Mouse (Mus musculus) hindbrain, embryonic 14.5 days (tissue): Measurements from ENCODE around the gene Zfp626. TPM values are rescaled to one million over a fixed set of nuclear protein-coding genes. Genes with fewer than 3 reads are reported as not detected.
"Not testable (repeated sequence)": the region's sequence is repeated elsewhere in the genome, so short reads cannot be mapped to it uniquely, and the experiment has no call there.

ENCODE experiments used
- ATAC-seq: fragments of 200-750 bp; cut with Nextera tagmentation; 2 replicates; pipeline ENCODE4 v1.8.0; 2017; ENCODE audit warnings: moderate number of reproducible peaks, mild to moderate bottlenecking, moderate TSS enrichment, moderate library complexity; ENCODE audit not compliant: low FRiP score
- DNase-seq: peaks from one replicate; pipeline ENCODE4 v3.0.0-alpha.2; 2015; ENCODE audit warnings: low spot score
- H3K27ac ChIP-seq: fragments of 300-500 bp; sonication (generic); 2 replicates; pipeline ENCODE4 v1.5.1; 2014; ENCODE audit warnings: mild to moderate bottlenecking, moderate library complexity
- H3K27me3 ChIP-seq: fragments of 300-500 bp; sonication (generic); 2 replicates; pipeline ENCODE4 v1.6.1; 2014; ENCODE audit warnings: mild to moderate bottlenecking, low read length, mixed read lengths; ENCODE audit not compliant: control insufficient read depth, insufficient read depth
- H3K36me3 ChIP-seq: fragments of 300-500 bp; sonication (generic); replicated peaks from 2 replicates; pipeline ENCODE4 v1.6.1; 2014; ENCODE audit not compliant: control insufficient read depth, insufficient read depth
- H3K4me1 ChIP-seq: fragments of 300-500 bp; sonication (generic); replicated peaks from 2 replicates; pipeline ENCODE4 v1.6.1; 2014; ENCODE audit warnings: antibody characterized with exemption, low read length, mixed read lengths; ENCODE audit not compliant: control insufficient read depth, insufficient read depth
- H3K4me2 ChIP-seq: fragments of 300-500 bp; sonication (generic); replicated peaks from 2 replicates; pipeline ENCODE4 v1.6.1; 2014; ENCODE audit warnings: mild to moderate bottlenecking, moderate library complexity
- H3K4me3 ChIP-seq: fragments of 300-500 bp; sonication (generic); replicated peaks from 2 replicates; pipeline ENCODE4 v1.5.1; 2014; ENCODE audit warnings: mild to moderate bottlenecking, low read length
- H3K9ac ChIP-seq: fragments of 300-500 bp; sonication (generic); 2 replicates; pipeline ENCODE4 v1.6.1; 2014
- H3K9me3 ChIP-seq: fragments of 300-500 bp; sonication (generic); 2 replicates; pipeline ENCODE4 v1.6.1; 2016; ENCODE audit warnings: low read length; ENCODE audit not compliant: control insufficient read depth
- WGBS: fragments of 180-500 bp; shearing (Covaris S2); extraction: QIAGEN DNeasy Blood & Tissue Kit; methylation state at CpG from one replicate; pipeline ENCODE4 v1.1.7; 2014; 5-methylcytosine and 5-hydroxymethylcytosine counted together
- polyA plus RNA-seq: library from polyadenylated mRNA; unstranded; fragments of >200 nt; fragmentation: Nextera tagmentation; extraction: Ambion mirVana; gene quantifications from 2 replicates; pipeline ENCODE4 v1.2.1, GENCODE M21; 2014

The Zfp626 gene
- polyA plus RNA-seq, 1 experiment from 2014 or later: 1.6 TPM

DNA sequence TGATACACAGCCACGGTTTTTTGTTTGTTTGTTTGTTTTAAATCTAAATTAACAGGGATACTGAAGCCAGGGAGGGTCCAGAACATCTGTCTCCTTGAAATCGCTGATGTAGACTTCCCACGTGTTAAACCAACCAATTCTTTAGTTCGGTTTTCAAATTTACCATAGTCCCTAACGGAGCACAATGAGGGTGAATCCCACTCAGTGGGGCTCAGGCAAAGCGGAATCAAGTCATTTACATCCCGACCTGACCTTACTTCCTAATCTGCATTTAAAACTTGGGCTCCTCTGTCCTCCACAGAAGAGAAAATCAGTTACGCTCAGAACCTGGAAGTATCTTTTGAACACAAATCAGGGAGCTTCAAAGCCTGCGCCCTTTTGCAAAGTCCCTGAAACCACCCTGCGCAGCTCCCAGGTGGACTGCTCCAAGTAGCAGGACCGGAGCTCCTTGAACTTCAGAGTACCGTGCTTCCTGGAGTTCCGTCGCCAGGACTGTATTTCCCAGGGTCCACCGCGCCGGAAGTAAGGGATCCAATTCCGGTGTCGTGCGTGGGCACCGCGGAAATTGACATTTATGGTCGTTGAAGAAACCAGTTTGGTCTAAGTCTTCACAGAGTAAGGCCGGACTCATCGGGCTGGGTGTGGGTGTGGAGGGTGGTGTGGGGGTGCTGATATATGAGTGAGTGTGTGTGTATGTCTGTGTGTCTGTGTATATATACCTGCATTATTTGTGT lies 2.5 kb upstream of the Zfp626 start:
- H3K4me1 ChIP-seq: 0 out of 2 replicates have a peak, but pooled peaks cover 3% of the 10 kb centered on the region
- H3K4me3 ChIP-seq: peak overlapping the region; percentile 56
- ATAC-seq (peak; percentile 92), DNase-seq (peak; percentile 84)
- no peaks in the 10 kb centered on the region for H3K9me3 ChIP-seq
- H3K4me2 ChIP-seq: peak overlapping the region; percentile 91
- no peaks in the 10 kb centered on the region for H3K27me3 ChIP-seq
- peak overlapping the region; percentile 75 for H3K9ac ChIP-seq
- H3K36me3 ChIP-seq: peaks cover 22% of the 10 kb centered on the region
- WGBS: under 1% methylated on average over 25 of the region's 25 CpGs
- peak overlapping the region; percentile 62 for H3K27ac ChIP-seq

DNA sequence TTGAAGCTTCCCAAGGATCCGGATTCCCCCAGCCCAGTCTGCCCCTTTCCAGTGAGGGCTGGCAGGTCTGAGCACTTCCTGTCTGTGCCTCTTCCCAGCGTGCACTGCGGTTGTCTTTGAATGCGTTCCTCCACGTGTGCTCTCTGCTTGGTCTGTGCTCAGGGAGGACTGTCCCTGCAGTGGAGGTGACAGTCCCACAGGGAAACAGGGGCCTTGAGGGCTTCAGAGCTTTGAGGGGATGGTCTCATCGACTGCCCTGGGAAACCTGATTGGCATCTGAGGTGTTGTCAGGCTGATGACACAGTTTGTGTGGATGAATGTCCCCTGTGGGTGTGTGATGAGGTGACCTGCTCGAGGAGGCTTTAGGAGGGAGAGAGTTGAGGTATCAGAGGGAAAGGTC lies 309 bp downstream of the Zfp626 start:
- not testable (repeated sequence) for ATAC-seq, H3K9me3 ChIP-seq, H3K4me2 ChIP-seq, DNase-seq, H3K4me3 ChIP-seq, H3K9ac ChIP-seq, H3K27me3 ChIP-seq, H3K27ac ChIP-seq, H3K4me1 ChIP-seq
- 83% methylated on average over 7 of the region's 7 CpGs for WGBS
- H3K36me3 ChIP-seq: peaks cover 48% of the 10 kb centered on the region

DNA sequence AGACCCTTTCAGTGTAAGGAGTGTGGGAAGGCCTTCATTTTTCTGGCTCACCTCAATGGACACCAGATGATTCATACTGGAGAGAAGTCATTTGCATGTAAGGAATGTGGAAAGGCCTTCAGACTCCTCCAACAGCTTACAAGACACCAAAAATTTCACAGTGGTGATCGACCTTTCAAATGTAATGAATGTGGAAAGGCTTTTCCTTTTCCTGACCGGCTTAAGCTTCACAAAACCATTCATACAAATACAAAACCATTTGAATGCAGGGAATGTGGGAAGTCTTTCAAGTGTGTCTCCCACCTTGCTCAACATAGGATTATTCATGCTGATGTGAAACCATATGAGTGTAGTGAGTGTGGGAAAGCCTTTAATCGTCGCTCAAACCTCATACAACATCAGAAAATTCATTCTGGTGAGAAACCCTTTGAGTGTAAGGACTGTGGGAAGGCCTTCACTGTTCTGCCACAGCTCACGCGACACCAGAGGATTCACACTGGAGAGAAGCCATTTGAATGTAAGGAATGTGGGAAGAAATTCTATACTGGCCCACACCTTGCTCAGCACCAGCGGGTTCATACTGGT lies 11.6 kb downstream of the Zfp626 start:
- Histone ChIP-seq H3K4me3 (no peak overlapping the region), H3K9ac (no peak overlapping the region), H3K36me3 (peaks cover 54% of the 10 kb centered on the region), H3K27ac (no peak overlapping the region), H3K4me2 (no peak overlapping the region), H3K27me3 (no peaks in the 10 kb centered on the region), H3K4me1 (no peaks in the 10 kb centered on the region), H3K9me3 (peaks cover 12% of the 10 kb centered on the region; the same call in 1 of the 2 replicates)
- no peak for DNase-seq
- ATAC-seq: no peak
- 92% methylated on average over 7 of the region's 7 CpGs for WGBS

DNA sequence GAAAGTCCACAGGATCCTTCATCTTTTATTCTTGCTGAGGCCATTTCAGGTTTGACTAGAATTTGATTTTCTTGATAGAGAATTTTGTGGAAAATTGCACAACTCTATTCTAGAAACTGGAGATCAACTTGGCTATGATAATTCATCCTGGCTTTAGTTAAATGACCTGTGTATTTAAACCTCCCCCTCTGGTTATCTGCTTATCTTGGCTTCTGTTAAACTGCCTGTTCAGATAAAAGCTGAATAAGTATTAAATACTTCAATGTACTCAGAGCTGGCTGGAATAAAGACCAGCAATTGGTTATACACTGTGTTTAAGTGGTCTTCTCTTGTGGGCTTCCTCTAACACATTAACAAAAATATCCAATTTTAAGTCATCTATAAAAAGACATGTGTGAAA lies 15.6 kb downstream of the Zfp626 start:
- ATAC-seq: no peak
- no peak overlapping the region for H3K27ac ChIP-seq
- H3K27me3 ChIP-seq: no peaks in the 10 kb centered on the region
- H3K9me3 ChIP-seq: peaks cover 34% of the 10 kb centered on the region
- H3K36me3 ChIP-seq: peaks cover 28% of the 10 kb centered on the region
- H3K9ac ChIP-seq: no peak overlapping the region
- no peaks in the 10 kb centered on the region for H3K4me1 ChIP-seq
- no peak overlapping the region for H3K4me3 ChIP-seq
- no peak for DNase-seq
- no peak overlapping the region for H3K4me2 ChIP-seq

DNA sequence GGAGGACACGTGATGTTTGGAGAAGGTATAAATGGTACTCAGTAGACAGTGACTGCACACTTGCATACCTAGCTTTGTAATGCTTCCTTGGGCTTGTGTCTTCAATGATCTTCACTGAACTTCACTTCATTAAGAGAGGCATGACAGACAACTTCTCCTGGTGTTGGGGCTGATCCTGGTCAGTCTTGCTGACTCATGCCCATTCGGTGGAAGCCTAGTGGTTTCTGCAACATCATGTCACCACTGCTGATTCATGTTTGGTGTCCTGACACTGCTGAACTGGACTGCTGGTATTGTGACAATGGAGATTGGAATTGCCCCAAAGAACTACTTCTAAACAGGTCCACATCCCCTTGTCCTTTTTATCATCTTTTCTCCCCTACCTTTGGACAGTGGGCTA lies 27.1 kb downstream of the Zfp626 start:
- ATAC-seq: no peak
- Histone ChIP-seq H3K4me3 (no peak overlapping the region), H3K4me1 (peaks cover 3% of the 10 kb centered on the region), H3K9ac (no peak overlapping the region), H3K36me3 (no peaks in the 10 kb centered on the region), H3K4me2 (no peak overlapping the region), H3K9me3 (no peaks in the 10 kb centered on the region), H3K27me3 (no peaks in the 10 kb centered on the region), H3K27ac (no peak overlapping the region)
- WGBS: 80% methylated on average over 2 of the region's 2 CpGs
- no peak for DNase-seq

DNA sequence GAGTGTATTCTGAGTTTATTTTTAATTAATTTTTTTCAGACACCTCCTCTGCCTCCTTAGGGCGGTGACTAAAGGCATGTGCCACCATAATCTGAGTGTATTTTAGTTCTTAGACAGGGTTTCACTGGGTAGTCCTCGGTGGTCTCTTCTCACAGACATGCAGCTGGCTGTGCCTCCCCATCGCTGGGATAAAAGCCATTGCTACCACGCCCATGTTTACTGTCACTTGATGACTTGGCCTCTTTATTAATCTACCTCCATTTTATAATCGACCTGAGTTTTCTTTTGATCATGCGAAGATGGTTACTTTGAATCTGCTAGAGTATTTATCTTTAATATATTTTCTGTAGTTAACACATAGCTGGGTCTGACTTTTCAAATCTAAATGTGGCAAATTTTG lies 30.9 kb downstream of the Zfp626 start:
- 23% methylated on average over 6 of the region's 6 CpGs for WGBS

DNA sequence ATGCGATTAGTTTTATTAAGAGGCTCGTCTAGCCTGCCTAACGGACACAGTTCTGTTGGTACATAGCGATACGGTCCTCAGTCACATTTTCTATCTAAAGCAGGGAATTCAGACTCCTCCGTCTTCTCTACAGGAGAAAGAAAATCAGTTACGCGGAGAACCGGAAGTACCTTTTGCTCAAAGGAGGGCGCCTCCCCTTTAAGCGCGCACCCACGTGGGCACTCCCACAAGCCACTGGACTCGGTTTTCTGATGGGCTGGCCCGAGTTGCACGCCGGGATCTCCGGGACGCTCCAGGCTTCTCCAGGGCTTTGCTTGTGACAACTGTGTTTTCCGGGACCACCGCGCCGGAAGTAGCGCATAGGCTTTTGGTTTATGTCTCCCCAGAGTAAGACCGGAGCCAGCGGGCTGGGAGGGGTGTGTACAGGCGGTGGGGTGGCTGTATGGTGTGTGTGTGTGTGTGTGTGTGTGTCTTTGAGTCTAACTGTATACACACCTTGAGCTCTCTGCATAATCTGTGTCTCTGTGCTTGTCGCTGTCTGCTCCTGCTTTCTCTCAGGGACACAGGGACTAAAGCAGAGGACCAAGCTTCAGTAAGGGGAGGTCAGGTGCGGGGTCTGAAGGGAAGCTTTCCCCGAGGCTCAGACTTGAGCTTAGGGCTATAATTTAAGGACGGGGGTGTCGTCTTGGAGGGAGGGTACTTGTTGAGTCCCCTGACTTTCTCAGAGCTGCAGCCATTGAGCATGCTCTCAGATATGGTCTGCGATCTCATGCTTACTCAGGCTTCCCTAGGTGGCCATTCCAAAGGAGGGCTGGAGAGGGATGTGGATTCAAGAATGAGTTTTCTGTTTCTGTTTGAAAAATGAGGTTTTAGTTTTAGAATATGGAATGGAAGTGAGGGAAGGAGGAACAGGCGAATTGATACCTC lies 31.6 kb downstream of the Zfp626 start, which contains the start of gene Zfp59:
TSS of gene Zfp59 (plus strand) at position 285 of the 927 bp plus-strand sequence.
- peak within 1 kb of the TSS; percentile 49 for H3K4me3 ChIP-seq
- peak within 1 kb of the TSS; percentile 73 for H3K4me2 ChIP-seq
- H3K27ac ChIP-seq: peak within 1 kb of the TSS; percentile 89
- no peaks in the 10 kb centered on the region for H3K36me3 ChIP-seq
- H3K9ac ChIP-seq: peak within 1 kb of the TSS; percentile 80
- H3K9me3 ChIP-seq: no peaks in the 10 kb centered on the region
- H3K4me1 ChIP-seq: peaks cover 6% of the 10 kb centered on the region
- H3K27me3 ChIP-seq: no peaks in the 10 kb centered on the region
- ATAC-seq (peak; percentile 98), DNase-seq (peak; percentile 87)
- WGBS: 4% methylated on average over 34 of the region's 34 CpGs

More for the DNA sequence above, 30.9 kb downstream of the Zfp626 start:
- DNase-seq (no peak), ATAC-seq (no peak; the same call in 1 of the 2 replicates)
- no peaks in the 10 kb centered on the region for H3K9me3 ChIP-seq
- H3K4me1 ChIP-seq: peaks cover 6% of the 10 kb centered on the region
- peak overlapping the region; percentile 49 for H3K4me3 ChIP-seq
- H3K27ac ChIP-seq: peak overlapping the region; percentile 89
- H3K36me3 ChIP-seq: no peaks in the 10 kb centered on the region
- H3K4me2 ChIP-seq: peak overlapping the region; percentile 73
- H3K9ac ChIP-seq: peak overlapping the region; percentile 80
- no peaks in the 10 kb centered on the region for H3K27me3 ChIP-seq

DNA sequence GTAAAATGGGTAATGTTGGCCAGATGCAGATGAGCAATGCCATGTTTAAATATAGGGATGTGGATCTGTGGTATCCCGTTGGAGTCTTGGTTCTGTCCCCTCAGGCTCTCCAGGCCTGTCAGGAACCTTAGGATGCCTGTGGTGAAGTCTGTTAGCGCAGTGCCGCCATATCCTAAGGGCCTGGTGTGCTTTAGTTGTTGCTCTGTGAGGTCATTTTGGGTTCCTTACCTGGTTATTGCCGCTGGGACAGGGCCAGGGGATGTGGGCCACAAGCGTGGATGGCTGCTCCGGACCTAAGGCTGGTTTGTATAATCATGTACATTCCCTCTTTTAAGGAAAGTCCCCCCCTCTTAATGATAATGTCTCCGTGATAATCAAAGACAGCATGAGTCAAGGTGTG lies 32.6 kb downstream of the Zfp626 start:
- ATAC-seq (no peak), DNase-seq (no peak)
- Histone ChIP-seq H3K4me2 (peak overlapping the region; percentile 73), H3K9me3 (no peaks in the 10 kb centered on the region), H3K9ac (0 out of 2 replicates have a peak overlapping the region, but pooled peaks have one; percentile 80), H3K27ac (no peak overlapping the region), H3K27me3 (no peaks in the 10 kb centered on the region), H3K4me3 (no peak overlapping the region), H3K4me1 (peaks cover 6% of the 10 kb centered on the region), H3K36me3 (peaks cover 4% of the 10 kb centered on the region)
- WGBS: 94% methylated on average over 7 of the region's 7 CpGs

DNA sequence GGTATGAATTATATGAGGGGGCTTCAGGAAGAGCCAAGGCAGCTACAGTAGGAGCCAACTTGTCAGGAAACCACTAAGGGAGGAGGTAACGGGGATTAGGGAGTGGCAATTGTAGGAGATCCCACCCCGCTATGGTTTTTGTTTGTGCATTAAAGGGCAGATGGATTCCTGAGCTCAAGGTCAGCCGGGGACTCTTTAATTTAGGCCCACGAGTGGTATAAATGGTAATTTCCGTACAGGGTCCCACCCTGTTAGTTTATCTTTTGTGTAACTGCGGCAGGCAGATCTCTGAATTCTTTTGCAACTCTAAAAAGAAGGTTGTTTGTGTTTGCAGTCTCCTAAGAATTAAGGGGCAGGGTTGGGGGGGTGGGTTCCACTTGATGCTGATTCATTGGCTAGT lies 33.1 kb downstream of the Zfp626 start:
- Histone ChIP-seq H3K9ac (no peak overlapping the region), H3K9me3 (no peaks in the 10 kb centered on the region), H3K27ac (no peak overlapping the region), H3K27me3 (no peaks in the 10 kb centered on the region), H3K4me2 (no peak overlapping the region), H3K4me1 (peaks cover 6% of the 10 kb centered on the region), H3K4me3 (no peak overlapping the region), H3K36me3 (peaks cover 9% of the 10 kb centered on the region)
- WGBS: 82% methylated on average over 6 of the region's 6 CpGs
- DNase-seq (no peak), ATAC-seq (no peak)
